Mouse (Mus musculus) kidney, postnatal 4 days (tissue): ENCODE measurements around the gene Syp.

Experiments
- DNase-seq, 2 experiments: peaks; one replicate each; pipeline ENCODE4 v3.0.0; 2021; ENCODE audit warnings: mixed read lengths in 2 of 2

Gene Syp

GRCm38 (mm10) chrX:7638401-7639091 lies at the start of gene Syp:
TSS of gene Syp (plus strand) at chrX:7638471.
- peak; percentile 86 to 89 for DNase-seq

DNA sequence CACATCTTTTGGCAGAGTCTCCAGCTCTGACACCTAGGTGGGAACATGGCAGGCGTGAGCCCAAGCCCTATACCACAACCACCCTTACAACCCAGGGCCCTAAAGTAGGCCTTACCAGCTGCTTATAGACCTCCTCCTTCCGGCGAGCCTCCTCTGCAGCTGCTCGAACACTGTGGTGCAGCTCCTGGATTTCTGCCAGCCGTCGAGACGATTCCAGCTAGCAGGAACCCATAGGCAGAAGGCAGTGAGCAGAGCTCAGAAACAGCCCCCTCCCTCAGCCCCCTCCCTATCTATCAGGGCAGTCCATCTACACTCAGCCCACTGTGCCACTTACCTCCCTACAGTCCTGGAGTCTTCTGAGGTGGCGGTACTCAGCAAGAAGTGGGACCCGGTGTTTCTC lies 42.9 kb upstream of the Syp start:
- DNase-seq = no peak

GRCm38 (mm10) chrX:7604004-7604403 lies 34.3 kb upstream of the Syp start:
- DNase-seq = no peak

GRCm38 (mm10) chrX:7604879-7605574 lies 33.2 kb upstream of the Syp start, which contains the start of gene Ccdc22:
TSS of gene Ccdc22 (minus strand) at chrX:7605517.
- peak; percentile 84 to 90 for DNase-seq

DNA sequence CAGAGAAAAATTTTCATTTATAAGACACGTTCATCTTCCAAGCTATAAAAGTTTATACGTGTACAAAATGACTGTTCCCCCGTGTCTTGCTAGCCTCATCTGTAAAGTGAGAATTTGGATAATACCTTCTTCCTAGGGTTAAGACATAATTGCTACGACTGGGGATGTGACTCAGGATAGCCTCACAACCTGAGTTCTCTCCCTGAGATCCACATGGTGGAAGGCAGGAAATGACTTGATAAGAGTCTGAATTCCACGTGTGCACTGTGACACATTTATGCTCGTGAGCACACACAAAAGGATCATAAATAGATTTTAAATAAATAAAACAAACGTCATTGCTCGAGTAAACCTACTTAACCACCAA lies 32.7 kb upstream of the Syp start:
- no peak for DNase-seq

DNA sequence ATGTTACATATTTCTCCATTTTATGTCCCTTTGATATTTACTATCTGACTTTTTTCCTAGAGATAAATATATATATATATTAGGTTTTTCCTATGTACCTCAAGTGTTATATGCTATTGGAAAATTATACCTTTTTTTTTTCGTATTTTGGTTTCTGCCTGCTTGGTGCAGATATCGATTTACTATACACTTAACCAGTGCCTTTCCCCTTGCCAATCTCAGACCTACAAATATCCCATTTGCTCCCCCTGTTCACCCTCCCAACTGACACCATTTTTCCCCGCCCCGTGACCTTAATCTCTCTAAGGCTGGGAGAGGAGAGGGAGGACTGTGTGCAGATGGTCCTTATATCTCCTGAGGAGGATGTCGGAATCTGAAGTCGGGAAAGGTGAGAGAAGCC lies 31.5 kb upstream of the Syp start, which contains the start of gene Cacna1f:
Gene Cacna1f, plus strand, starts transcription at position 301 of the 400 bp plus-strand sequence.
- DNase-seq = no peak

DNA sequence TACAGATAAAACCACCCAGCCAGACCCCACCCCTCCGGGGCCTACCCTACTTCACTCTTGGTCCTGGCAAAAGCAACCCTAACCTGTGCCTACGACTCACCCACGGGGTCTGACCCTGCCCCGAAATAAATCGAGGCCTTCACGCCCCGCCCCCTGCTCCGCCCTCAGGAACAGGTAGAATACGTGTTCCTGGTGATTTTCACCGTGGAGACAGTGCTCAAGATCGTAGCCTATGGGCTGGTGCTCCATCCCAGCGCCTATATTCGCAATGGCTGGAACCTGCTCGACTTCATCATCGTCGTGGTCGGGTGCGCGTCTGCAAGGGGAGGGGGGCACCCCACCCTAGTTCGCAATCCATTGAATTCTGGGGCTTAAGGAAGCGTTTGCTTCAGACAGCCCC lies 28.2 kb upstream of the Syp start:
- DNase-seq = no peak

DNA sequence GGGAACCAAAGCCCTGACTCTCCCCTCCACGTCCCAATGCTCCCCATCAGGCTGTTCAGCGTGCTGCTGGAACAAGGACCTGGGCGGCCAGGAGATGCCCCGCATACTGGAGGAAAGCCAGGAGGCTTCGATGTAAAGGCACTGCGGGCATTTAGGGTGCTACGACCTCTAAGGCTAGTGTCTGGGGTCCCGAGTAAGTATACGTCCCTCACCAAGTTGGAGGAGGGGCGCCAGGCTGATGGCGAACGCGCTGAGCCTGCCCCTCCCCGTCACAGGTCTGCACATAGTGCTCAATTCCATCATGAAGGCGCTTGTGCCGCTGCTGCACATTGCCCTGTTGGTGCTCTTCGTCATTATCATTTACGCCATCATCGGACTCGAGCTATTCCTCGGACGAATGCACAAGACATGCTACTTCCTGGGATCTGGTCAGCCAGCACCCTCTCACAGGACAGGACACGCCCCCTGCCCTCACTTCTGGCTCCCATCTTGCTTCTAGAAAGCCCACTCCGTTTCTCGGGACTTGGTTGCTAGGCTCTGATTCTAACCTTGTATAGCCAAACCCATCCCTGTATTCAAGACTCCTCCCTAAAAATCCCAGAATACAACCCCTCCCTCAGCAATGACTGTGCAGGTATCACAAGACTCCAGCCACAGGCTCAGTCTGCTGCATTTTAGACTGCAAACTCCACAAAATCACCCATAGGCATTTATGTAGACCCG lies 27.6 kb upstream of the Syp start:
- peak in 1 of 2 experiments; percentile 8 for DNase-seq

DNA sequence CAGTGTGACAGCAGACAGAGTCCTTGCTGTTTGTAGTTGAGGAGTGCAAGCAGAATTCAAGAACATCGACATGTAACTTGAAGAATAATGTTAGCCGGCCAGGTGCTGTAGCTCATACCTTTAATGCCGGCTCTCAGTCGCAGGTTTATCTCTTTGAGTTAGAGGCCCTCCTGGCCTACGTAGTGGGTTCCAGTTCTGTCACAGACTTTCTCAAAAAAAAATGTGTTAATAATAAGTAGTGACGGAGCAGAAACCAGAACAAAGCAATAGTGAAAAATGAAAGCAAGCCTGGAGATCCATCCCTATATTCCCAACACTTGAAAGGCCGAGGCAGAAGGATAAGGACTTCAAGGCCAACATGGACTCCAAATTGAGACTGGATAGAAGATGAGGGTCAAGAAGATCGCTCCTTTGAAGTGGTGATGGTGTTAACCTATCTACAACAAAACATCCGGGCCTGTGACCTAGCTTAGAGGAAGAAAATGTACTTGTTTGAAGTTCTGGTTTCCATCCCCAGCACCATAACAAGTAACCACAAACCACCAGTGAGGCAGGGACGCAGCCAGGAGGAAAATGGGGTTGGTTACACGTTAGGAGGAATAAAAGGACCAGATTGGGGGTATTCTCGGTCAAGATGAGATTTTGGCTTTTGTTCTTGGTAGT lies 20.3 kb upstream of the Syp start:
- DNase-seq = no peak

DNA sequence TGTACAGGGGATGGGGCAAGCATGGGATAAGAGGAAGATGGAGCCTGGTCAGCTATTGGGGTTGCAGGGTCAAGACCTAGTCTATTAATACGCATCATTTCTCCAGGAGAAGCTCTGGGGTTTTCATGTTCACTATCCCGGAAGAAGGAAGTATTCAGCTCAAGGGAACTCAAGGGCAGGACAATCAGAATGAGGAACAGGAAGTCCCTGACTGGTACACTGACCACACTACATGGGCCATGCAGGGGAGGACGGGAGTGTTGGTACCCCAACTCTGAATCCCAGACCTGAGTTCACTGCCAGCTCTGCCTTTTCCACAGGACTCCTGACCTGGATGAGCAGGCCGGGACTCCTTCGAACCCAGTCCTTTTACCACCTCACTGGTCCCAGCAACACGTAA lies 5.7 kb upstream of the Syp start:
- DNase-seq = no peak

DNA sequence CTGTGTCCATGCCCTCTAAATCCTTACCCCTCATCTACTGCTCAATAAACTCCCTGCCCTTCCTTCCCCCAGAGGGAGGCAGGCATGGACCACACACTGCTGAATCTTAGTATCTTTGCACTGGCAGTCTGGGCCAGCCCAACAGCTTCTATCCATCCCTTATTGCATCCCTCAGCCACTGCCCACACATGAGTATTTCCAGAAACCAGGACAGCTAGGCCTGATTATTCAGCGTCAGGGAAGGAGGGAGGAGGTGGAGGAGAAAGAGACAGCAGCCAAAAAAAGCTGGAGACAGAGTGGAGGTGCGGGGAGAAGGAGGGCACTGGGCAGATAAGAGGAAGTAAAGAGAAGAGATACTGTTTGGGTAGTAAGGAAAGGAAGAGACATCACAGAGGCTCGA lies 3.2 kb upstream of the Syp start:
- DNase-seq = no peak

GRCm38 (mm10) chrX:7639536-7640325 lies 1.5 kb downstream of the Syp start:
- DNase-seq = no peak

GRCm38 (mm10) chrX:7640785-7641184 lies 2.5 kb downstream of the Syp start:
- DNase-seq = no peak

DNA sequence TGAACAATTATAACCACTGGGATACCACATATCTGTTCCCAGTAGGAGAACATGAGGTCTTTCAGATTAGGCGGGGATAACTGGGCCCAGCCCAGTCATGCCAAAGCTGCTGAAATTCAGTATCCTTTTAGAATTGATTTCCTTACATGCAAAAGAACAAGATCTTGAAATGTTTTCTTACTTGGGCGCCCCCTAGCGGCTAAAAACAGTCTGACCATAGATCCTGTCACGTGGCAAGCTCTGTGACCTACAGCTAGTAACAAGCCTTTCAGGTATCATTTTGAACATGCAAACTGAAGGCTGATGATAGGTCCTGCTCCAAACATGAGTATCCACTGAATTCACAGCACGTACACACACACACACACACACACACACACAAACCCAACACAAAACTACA lies 7.1 kb downstream of the Syp start:
- peak; percentile 85 to 86 for DNase-seq

DNA sequence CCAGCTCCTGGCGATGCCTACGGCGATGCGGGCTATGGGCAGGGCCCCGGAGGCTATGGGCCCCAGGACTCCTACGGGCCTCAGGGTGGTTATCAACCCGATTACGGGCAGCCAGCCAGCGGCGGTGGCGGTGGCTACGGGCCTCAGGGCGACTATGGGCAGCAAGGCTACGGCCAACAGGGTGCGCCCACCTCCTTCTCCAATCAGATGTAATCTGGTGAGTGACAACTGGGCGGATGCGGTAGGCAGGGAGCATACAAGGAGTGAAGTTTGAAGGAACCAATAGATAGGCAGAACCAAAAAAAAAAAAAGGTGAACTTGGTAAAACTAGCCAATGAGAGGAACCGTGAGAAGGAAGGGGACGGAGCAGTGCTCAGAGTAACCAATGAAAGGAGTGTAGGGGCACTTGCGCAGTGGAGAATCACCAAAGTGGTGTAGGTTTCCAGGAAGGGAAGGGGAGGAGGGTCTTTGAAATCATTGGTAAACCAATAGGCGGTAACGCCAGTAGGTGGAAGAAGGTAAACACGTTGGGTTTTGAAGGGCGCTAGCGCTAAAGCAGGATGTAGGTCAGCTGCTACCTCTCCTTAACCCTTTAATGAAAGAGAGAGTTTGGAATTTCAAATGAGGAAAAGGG lies 10.5 kb downstream of the Syp start:
- peak; percentile 83 to 89 for DNase-seq

DNA sequence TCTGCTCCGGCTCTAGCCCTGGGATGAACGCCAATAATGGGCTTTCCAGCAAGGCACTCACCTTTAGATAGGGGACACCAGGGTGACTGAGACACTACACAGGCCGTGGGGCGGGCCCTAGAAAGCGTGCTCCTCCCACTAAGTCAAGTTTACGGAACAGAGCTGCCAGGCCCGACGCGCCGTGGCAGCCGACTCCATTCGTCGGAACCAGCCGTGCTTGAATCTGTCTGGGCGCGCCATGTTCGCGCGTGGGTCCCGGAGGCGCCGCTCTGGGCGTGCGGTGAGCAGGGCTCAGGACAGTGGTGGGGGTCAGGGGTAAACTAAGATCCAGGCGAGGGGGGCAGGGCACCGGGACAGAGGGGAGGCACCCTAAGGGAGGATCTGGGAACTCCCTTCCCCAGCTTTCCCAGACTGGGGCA lies 19.0 kb downstream of the Syp start, which contains the start of gene Prickle3:
Gene Prickle3, plus strand, starts transcription at position 40 of the 419 bp plus-strand sequence.
- peak; percentile 65 to 76 for DNase-seq

DNA sequence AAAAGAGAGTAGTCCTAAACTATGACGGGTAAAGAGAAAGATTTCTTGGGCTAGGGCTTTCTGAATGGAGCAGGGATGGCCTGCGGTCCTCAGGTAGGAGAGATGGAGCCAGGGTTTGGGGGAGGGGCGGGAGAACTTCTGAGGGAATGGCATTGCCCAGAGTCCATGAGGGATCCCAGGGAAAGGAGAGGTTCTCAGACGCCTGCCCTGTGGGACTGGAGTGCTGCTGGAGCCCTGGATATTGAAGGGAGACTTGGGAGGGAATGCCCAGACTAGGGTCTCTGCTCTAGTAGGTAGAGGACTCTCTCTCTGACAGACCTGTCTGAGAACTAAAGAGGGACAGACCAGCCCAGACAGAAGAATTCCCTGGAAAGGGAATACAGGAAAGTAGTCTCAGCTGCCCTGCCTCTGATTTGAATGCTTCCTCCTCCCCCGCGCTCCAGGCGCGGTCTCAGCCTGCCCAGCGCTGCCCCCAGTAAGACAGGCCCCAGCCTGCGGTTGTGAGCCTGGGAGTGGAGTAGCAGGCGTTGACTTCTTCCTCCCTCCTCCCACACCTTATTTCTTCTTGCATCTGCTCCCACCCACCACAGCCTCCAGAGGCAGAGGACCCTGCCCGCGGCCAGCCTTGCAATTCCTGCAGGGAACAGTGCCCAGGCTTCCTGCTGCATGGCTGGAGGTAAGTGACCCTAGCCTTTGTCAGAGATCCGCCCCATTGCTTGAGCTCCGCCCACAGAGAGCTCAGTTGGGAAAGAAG lies 19.9 kb downstream of the Syp start:
- DNase-seq = peak; percentile 73 to 77

GRCm38 (mm10) chrX:7658785-7659589 lies 20.7 kb downstream of the Syp start:
- peak; percentile 39 to 44 for DNase-seq

DNA sequence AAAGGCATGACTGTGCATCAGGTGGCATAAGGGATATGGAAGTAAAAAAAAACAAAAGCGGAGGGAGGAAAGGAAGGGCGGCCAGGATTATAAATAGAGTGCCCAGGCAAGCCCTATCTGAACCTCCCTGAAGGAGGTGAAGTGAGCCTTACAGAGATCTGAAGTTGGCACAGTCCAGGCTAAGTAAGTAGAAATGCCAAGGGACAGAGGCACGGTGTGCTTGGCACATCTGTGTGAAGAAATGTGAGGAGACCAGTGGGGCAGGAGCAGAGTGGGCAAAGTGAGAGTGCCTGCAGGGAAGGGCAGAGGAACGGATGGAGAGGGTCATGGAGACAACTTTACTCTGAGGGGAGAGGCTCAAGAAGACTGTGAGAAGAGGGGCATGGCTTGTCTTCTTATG lies 22.8 kb downstream of the Syp start:
- no peak for DNase-seq

DNA sequence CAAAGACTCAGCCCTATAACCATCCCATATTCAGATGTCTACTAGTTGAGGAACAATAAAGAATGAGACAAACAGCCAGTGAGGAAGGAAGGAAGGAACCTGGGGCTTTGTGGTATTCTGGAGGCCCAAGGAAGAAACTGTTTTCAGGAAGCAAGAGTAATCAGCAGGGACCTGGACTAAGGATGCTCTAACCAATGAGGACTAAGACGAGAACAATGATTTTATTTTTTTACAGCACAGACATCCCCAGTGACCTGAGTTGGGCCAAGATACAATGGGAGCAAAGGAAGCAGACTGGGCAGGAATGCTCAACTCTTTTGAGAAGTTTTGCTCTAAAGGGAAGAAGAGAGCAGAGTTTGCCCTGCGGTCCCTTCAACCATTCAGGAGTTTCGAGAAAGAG lies 24.7 kb downstream of the Syp start:
- no peak for DNase-seq
